Mouse (Mus musculus) cerebellum, adult 2 months (tissue): Measurements from ENCODE around the gene Sash1. TPM values are rescaled to one million over a fixed set of nuclear protein-coding genes. Genes with fewer than 3 reads are reported as not detected.
A peak's percentile ranks its signal among the peaks of the same experiment; 100 is the strongest.

ENCODE experiments used
- DNase-seq, 2 experiments: peaks; one replicate each; pipeline ENCODE4 v3.0.0; 2021
- H3K27ac ChIP-seq: fragments of 200-500 bp; 2 replicates; pipeline ENCODE4 v1.5.1; 2012; ENCODE audit warnings: low read length, control low read depth, inconsistent platforms; ENCODE audit not compliant: insufficient read depth
- H3K27me3 ChIP-seq: fragments of 200-500 bp; 2 replicates; pipeline ENCODE4 v1.6.1; 2012; ENCODE audit warnings: inconsistent platforms, mild to moderate bottlenecking, low read length, moderate library complexity; ENCODE audit not compliant: control insufficient read depth, insufficient read depth
- H3K4me1 ChIP-seq: fragments of 200-500 bp; 2 replicates; pipeline ENCODE4 v1.6.1; 2011; ENCODE audit warnings: low read length; ENCODE audit not compliant: control insufficient read depth, insufficient read depth
- H3K4me3 ChIP-seq: fragments of 200-500 bp; replicated peaks from 2 replicates; pipeline ENCODE3; 2011; ENCODE audit warnings: mild to moderate bottlenecking, low read depth, low read length, control low read depth; ENCODE audit not compliant: insufficient read depth
- CTCF ChIP-seq: fragments of 200-500 bp; IDR thresholded peaks from 2 replicates; pipeline ENCODE4 v1.5.1; 2011; ENCODE audit warnings: low read depth, mild to moderate bottlenecking, control low read depth, low read length, moderate library complexity, borderline replicate concordance; ENCODE audit not compliant: insufficient read depth
- POLR2A ChIP-seq: fragments of 200-500 bp; IDR thresholded peaks from 2 replicates; pipeline ENCODE4 v1.6.1; 2011; ENCODE audit warnings: low read length, control low read depth, borderline replicate concordance; ENCODE audit not compliant: insufficient read depth
- WGBS: fragments of 180-500 bp; shearing (Covaris S2); methylation state at CpG from one replicate; pipeline ENCODE4 v1.1.7; 2018; 5-methylcytosine and 5-hydroxymethylcytosine counted together
- polyA plus RNA-seq: library from polyadenylated mRNA; depleted of rRNA; stranded (reverse); fragments of >200 nt; gene quantifications from 2 replicates; pipeline ENCODE4 v1.2.3, GENCODE M21; 2012

Gene Sash1
- polyA plus RNA-seq, 1 experiment = 28.0 TPM

DNA sequence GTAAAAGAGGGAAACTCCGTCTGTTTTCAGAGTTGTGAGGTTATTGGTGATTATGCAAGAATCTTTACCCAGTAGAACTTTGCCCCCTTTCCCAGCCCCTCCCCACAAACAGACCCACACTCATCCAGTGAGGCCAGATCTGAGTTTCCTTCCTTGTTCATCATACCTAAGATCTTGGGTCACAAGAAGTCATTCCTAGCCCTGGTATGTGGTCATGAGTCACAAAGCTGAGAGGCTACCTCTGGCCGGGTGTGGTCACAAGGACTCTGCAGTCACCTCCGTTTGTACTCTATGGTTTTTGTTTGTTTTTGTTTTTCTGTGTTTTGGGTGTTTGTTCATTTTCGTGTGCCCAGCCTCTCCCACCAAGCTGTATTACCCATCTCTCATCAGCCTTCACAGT lies 4.6 kb upstream of the Sash1 start:
- H3K4me3 ChIP-seq = no peak overlapping the region
- no peak for DNase-seq
- TF ChIP-seq POLR2A = no peak
- no peak for TF ChIP-seq CTCF
- WGBS = 89% methylated on average over 4 of the region's 4 CpGs
- H3K27ac ChIP-seq = no peak overlapping the region
- no peaks in the 10 kb centered on the region; the same call in 1 of the 2 replicates for H3K4me1 ChIP-seq
- peaks cover 3% of the 10 kb centered on the region; the same call in 1 of the 2 replicates for H3K27me3 ChIP-seq

DNA sequence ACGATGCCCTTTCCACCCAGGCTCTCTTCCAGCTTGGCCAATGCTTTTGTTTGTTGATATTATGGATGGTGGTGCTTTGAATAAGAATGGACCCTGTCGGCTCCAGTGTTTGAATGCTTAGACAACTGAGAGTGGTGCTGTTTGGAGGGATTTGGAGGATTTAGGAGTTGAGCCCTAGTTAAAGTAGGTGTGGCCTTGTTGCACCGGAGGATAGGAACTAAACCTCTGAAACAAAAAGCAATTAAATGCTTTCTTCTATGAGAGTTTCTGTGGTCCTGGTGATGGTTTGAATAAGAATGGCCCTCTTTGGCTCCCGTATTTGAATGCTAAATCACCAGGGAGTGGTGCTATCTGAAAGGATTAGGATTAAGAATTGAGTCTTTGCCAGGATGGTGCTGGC lies 3.5 kb upstream of the Sash1 start:
- Histone ChIP-seq H3K27me3 (peaks cover 4% of the 10 kb centered on the region; the same call in 1 of the 2 replicates), H3K27ac (no peak overlapping the region), H3K4me3 (no peak overlapping the region), H3K4me1 (no peaks in the 10 kb centered on the region; the same call in 1 of the 2 replicates)
- no peak for DNase-seq
- TF ChIP-seq CTCF (no peak), POLR2A (no peak)
- 66% methylated on average over 4 of the region's 4 CpGs for WGBS

DNA sequence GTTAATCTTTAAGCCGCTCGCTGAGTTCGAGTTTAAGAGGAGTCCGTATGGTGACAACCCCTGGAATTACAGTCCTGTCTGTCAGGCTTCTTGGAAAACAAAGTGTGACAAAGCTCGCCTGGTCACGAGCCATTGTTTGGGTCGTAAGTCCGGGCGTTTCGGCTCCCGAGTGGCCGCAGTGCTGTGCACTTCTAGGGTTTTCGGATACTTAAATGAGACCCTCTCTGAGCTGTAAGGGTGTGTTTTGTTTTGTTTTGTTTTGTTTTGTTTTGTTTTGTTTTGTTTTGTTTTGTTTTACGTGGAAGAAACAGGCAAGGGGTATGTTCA lies 621 bp upstream of the Sash1 start:
- H3K4me1 ChIP-seq = no peaks in the 10 kb centered on the region; the same call in 1 of the 2 replicates
- H3K27me3 ChIP-seq = peaks cover 6% of the 10 kb centered on the region; the same call in 1 of the 2 replicates
- peak overlapping the region; percentile 95 for H3K27ac ChIP-seq
- TF ChIP-seq POLR2A (no peak), CTCF (no peak)
- no peak for DNase-seq
- H3K4me3 ChIP-seq = peak overlapping the region; percentile 47
- 9% methylated on average over 14 of the region's 14 CpGs for WGBS

DNA sequence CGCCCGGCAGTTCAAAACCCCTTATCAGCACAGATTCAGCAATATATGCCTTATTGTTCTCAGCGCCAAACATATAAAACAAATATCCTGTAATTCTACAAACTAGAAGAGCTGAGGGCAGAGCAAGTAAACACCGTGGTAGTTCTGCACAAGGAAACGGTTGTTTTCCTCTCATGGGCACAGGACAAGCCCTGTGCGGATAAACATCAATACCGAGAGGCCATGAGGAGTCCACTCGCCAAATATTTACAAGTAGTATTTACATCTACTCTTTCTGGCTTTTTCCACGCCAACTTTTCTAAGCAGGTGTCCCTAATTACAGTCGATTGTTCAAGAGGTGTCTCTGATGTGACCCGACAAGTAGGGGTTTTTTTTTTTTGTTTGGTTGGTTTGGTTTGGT lies 669 bp downstream of the Sash1 start:
- TF ChIP-seq POLR2A = no peak
- no peak for DNase-seq
- no peaks in the 10 kb centered on the region; the same call in 1 of the 2 replicates for H3K4me1 ChIP-seq
- H3K4me3 ChIP-seq = peak overlapping the region; percentile 8
- 10% methylated on average over 11 of the region's 11 CpGs for WGBS
- H3K27ac ChIP-seq = peak overlapping the region; percentile 23; the same call in 1 of the 2 replicates
- H3K27me3 ChIP-seq = peaks cover 6% of the 10 kb centered on the region; the same call in 1 of the 2 replicates

DNA sequence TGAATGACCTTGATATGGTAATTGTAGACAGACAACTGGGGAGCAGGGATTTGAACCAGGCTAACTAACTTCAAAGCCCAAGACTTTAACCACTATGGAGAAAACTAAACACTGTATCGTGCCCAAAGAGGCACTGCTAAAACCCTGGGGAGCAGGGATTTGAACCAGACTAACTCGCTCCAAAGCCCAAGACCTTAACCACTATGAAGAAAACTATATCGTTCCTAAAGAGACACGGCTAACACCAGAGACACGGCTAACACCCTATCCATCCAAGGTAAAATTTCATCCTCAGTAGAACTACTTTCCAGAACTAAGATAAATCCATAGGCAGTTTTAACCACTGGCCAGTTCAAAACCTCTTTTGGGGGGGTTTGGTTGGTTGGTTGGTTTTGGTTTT lies 1.3 kb downstream of the Sash1 start:
- H3K4me3 ChIP-seq = no peak overlapping the region
- TF ChIP-seq POLR2A (no peak), CTCF (no peak)

DNA sequence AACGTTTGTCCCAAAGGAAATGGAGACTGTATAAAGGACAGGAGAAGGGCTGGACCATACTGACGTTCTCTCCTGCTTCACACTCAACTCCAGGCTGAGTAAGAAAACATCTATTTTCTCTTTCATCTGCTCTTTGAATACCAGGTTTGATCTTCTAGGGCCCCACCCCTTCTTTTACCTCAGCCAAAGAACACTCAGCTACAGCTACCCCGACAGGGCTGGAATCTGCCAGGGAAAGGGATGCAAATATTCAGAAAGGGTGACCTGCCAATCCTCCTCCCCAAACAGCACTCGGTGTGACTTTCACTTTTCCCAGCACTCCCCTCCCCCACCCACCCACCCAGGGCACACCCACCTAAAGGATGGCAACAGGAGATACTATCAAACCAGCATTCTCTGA lies 2.2 kb downstream of the Sash1 start:
- WGBS = 36% methylated on average over 4 of the region's 4 CpGs
- H3K4me3 ChIP-seq = no peak overlapping the region
- H3K27me3 ChIP-seq = peaks cover 6% of the 10 kb centered on the region; the same call in 1 of the 2 replicates
- TF ChIP-seq POLR2A = no peak
- H3K27ac ChIP-seq = peak overlapping the region; percentile 21; the same call in 1 of the 2 replicates
- no peak for DNase-seq
- no peaks in the 10 kb centered on the region; the same call in 1 of the 2 replicates for H3K4me1 ChIP-seq

More for the DNA sequence above, 1.3 kb downstream of the Sash1 start:
- 61% methylated on average over 5 of the region's 5 CpGs for WGBS
- DNase-seq = no peak
- Histone ChIP-seq H3K27ac (no peak overlapping the region), H3K27me3 (peaks cover 6% of the 10 kb centered on the region; the same call in 1 of the 2 replicates), H3K4me1 (no peaks in the 10 kb centered on the region; the same call in 1 of the 2 replicates)

DNA sequence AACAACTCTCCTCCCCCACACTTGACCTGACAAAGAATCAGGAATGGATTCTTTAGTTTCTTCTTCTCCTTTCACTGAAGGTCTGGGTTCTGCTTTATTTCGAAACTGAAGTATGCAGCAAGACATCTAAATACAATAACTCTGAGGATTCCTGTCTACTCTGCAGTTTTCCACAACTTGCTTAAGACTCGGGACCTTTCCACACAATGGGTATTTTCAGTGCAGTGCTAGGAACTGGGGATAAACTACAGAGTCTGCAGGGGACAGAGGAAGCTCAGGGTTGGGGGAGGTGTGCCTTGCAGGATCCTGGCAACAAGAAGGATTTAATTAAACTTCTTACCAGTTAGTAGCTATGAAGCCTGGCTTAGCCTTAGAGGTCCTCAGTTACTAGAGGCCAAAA lies 4.1 kb downstream of the Sash1 start:
- WGBS = 54% methylated on average over 2 of the region's 2 CpGs

DNA sequence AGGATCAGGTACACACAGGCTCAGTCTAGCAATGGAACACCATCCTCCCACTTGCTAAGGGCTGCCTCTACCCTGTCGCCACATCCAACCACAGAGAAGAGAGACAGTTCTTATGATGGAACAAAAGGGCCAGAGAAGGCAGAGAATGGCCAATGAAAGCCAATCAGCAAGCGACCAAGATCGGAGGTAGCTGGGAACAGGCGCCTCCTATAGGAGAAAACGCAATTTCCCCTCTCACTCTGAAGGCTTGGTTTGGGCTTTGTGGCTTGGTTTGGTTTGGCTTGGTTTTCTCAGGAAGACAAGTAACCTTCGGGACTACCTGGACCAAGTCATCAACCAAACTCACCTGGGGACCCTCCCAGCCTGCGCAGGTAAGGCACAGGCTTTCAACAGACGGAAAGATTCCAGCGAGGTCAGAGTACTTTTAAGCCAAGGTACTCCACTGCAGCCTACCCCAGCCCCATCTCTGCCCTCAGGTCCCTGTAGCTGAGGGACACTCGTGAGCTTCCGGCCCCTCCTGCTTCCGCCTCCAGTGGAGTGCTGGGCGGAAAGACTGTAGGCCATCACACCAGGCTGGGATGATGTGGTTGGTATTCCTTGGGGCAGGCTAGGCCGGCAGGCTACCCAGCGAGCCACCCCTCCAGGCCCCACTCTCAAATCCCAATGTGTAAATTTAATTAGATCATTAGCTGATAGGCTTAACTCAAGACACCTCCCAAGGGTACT lies 4.8 kb downstream of the Sash1 start:
- H3K4me1 ChIP-seq = no peaks in the 10 kb centered on the region; the same call in 1 of the 2 replicates
- H3K27ac ChIP-seq = no peak overlapping the region
- WGBS = 81% methylated on average over 15 of the region's 15 CpGs
- H3K27me3 ChIP-seq = peaks cover 6% of the 10 kb centered on the region; the same call in 1 of the 2 replicates
- TF ChIP-seq CTCF (no peak), POLR2A (no peak)
- no peak for DNase-seq
- no peak overlapping the region for H3K4me3 ChIP-seq

More for the DNA sequence above, 4.1 kb downstream of the Sash1 start:
- no peak for DNase-seq
- no peak overlapping the region for H3K4me3 ChIP-seq
- peaks cover 6% of the 10 kb centered on the region; the same call in 1 of the 2 replicates for H3K27me3 ChIP-seq
- no peak overlapping the region for H3K27ac ChIP-seq
- H3K4me1 ChIP-seq = no peaks in the 10 kb centered on the region; the same call in 1 of the 2 replicates
- TF ChIP-seq CTCF (no peak), POLR2A (no peak)
